Mouse (Mus musculus) adrenal gland, postnatal 4 days (tissue): ENCODE data around the gene Eme1. TPM values are rescaled to one million over a fixed set of nuclear protein-coding genes. Genes with fewer than 3 reads are reported as not detected.

Source experiments
- DNase-seq, 2 experiments: peaks; one replicate each; pipeline ENCODE4 v3.0.0; 2021 to 2022; ENCODE audit warnings: low spot score in 2 of 2, mixed read lengths in 2 of 2
- total RNA-seq, 2 experiments: library from RNA; stranded (reverse); gene quantifications; 2 replicates each; pipeline ENCODE4 v1.2.3; 2021

Gene Eme1
- total RNA-seq, 2 experiments from 2014 or later: 5.3 to 6.1 TPM

- DNase-seq: no peak
Measured at GRCm38 (mm10) chr11:94600447-94600846, 53.3 kb downstream of the Eme1 start.

- DNase-seq: no peak
Measured at GRCm38 (mm10) chr11:94598437-94599120, 55.2 kb downstream of the Eme1 start.

- peak; percentile 30 to 51 for DNase-seq
Measured at GRCm38 (mm10) chr11:94597319-94597718, 56.4 kb downstream of the Eme1 start.

GRCm38 (mm10) chr11:94596311-94596852 is 57.4 kb downstream of the Eme1 start:
- DNase-seq: no peak

Other genes starting within 250 kb of the Eme1 start
- 10 to 100 TPM in 1 of 2 experiments, 1 to 10 TPM in 1; 8.7 to 12.0 TPM for gene Cacna1g, start 179.8 kb downstream of the Eme1 start, total RNA-seq
- gene Spata20, start 167.8 kb downstream of the Eme1 start, total RNA-seq: under 1 TPM in 1 of 2 experiments, not detected in 1; 0.11 TPM
- 10 to 100 TPM; 10.3 to 13.2 TPM for gene Epn3, start 154.0 kb downstream of the Eme1 start, total RNA-seq
- gene Mycbpap, start 132.2 kb downstream of the Eme1 start, total RNA-seq: 10 to 100 TPM in 1 of 2 experiments, 1 to 10 TPM in 1; 4.9 to 12.7 TPM
- gene Rsad1, start 104.7 kb downstream of the Eme1 start, total RNA-seq: 10 to 100 TPM; 14.5 to 15.3 TPM
- under 1 TPM; 0.45 to 0.90 TPM for gene Chad, start 88.9 kb downstream of the Eme1 start, total RNA-seq
- 10 to 100 TPM; 59.1 to 67.3 TPM for gene Acsf2, start 52.1 kb downstream of the Eme1 start, total RNA-seq
- gene Lrrc59, start 24.2 kb downstream of the Eme1 start, total RNA-seq: 100 to 1,000 TPM; 122 to 126 TPM
- gene Mrpl27, start 197 bp downstream of the Eme1 start, total RNA-seq: 10 to 100 TPM; 79.8 to 88.5 TPM
- gene Xylt2, start 23.6 kb upstream of the Eme1 start, total RNA-seq: 10 to 100 TPM; 30.3 to 32.7 TPM
- under 1 TPM; 0.22 to 0.37 TPM for gene Gm11541, start 50.5 kb upstream of the Eme1 start, total RNA-seq
- under 1 TPM; 0.67 to 0.87 TPM for gene Cdc34b, start 87.8 kb upstream of the Eme1 start, total RNA-seq
- gene Tmem92, start 128.7 kb upstream of the Eme1 start, total RNA-seq: not detected